In genomic region chr1:180196508-180196907, GRCm38 (mm10) we compare ENCODE assay signal across 8 mouse cellular contexts. TPM values are rescaled to one million over a fixed set of nuclear protein-coding genes. Genes with fewer than 3 reads are reported as not detected.
DNase-seq lines count a peak whose midpoint lies in the region; ATAC-seq and TF ChIP-seq lines count a peak whose summit lies in the region.

No protein-coding gene starts in this region.

- H3K4me2 ChIP-seq in limb, embryonic 14.5 days (replicated peaks; ENCODE audit: low read depth, low read length, severe bottlenecking), result peak overlapping the region; percentile 88

- 96% methylated on average over 9 of the region's 9 CpGs for WGBS in spleen, adult 2 months
- 90% methylated on average over 9 of the region's 9 CpGs for WGBS in limb, embryonic 14.5 days

- no peak overlapping the region for H3K4me3 ChIP-seq in spleen, adult 2 months (ENCODE audit: extremely low read depth, insufficient read depth, insufficient read length)
- peak overlapping the region; percentile 56 for H3K4me3 ChIP-seq in limb, embryonic 14.5 days (replicated peaks; ENCODE audit: low read length)

- peak; percentile 67 for DNase-seq in adrenal gland, postnatal 14 days
- DNase-seq in adrenal gland, postnatal 4 days (ENCODE audit: low spot score in 2 of 2), result no peak
- no peak for DNase-seq in spleen, adult 2 months (ENCODE audit: low read depth in 1 of 2, low spot score in 2 of 2)
- no peak for DNase-seq in spleen, postnatal 4 days (ENCODE audit: low spot score in 2 of 2)
- no peak for DNase-seq in limb, embryonic 14.5 days (ENCODE audit: low spot score)
- no peak for DNase-seq in right cerebral cortex, postnatal 36 days (ENCODE audit: low spot score in 2 of 2)
- no peak for DNase-seq in layer of hippocampus, postnatal 14 days (ENCODE audit: low spot score in 2 of 2)
- DNase-seq in thymus, postnatal 14 days, result no peak

- H3K4me1 ChIP-seq in spleen, adult 2 months (ENCODE audit: control insufficient read depth, insufficient read depth, insufficient read length), result peaks cover 22% of the 10 kb centered on the region; the same call in 1 of the 2 replicates
- peaks cover 4% of the 10 kb centered on the region; the same call in 1 of the 2 replicates for H3K4me1 ChIP-seq in limb, embryonic 14.5 days (ENCODE audit: control insufficient read depth, insufficient read depth, low read length)

- H3K9ac ChIP-seq in limb, embryonic 14.5 days (ENCODE audit: low read depth, low read length, severe bottlenecking), result peak overlapping the region; percentile 26; the same call in 1 of the 2 replicates

- peak overlapping the region; percentile 77; the same call in 1 of the 2 replicates for H3K27ac ChIP-seq in spleen, adult 2 months (ENCODE audit: insufficient read depth, low read length)
- no peak overlapping the region for H3K27ac ChIP-seq in limb, embryonic 14.5 days (replicated peaks; ENCODE audit: low read depth, low read length)

- no peak for ATAC-seq in limb, embryonic 14.5 days (ENCODE audit: low FRiP score, low read depth)

- H3K27me3 ChIP-seq in spleen, adult 2 months (ENCODE audit: control insufficient read depth, insufficient read depth, low read length), result no peaks in the 10 kb centered on the region
- no peaks in the 10 kb centered on the region for H3K27me3 ChIP-seq in limb, embryonic 14.5 days (ENCODE audit: control insufficient read depth, insufficient read depth, low read length)

- no peak for TF ChIP-seq CTCF in spleen, adult 2 months (IDR thresholded peaks at IDR 0.05; ENCODE audit: extremely low read depth, insufficient read depth, insufficient read length, insufficient replicate concordance)

- no peaks in the 10 kb centered on the region for H3K9me3 ChIP-seq in limb, embryonic 14.5 days (ENCODE audit: control insufficient read depth, low read length)

- no peaks in the 10 kb centered on the region for H3K36me3 ChIP-seq in spleen, adult 2 months (ENCODE audit: control insufficient read depth, insufficient read depth, low read length)
- H3K36me3 ChIP-seq in limb, embryonic 14.5 days (ENCODE audit: control insufficient read depth, insufficient read depth, low read length), result no peaks in the 10 kb centered on the region

- no peak for TF ChIP-seq POLR2A in spleen, adult 2 months (IDR thresholded peaks at IDR 0.05; ENCODE audit: low read depth, low read length)
- TF ChIP-seq POLR2A in limb, embryonic 14.5 days (IDR thresholded peaks at IDR 0.05; ENCODE audit: borderline replicate concordance, extremely low read depth, insufficient read depth, insufficient read length), result no peak

RNA-seq across cellular contexts. Expression of gene Coq8a, which starts 2.9 kb away (rescaled TPM):
- total RNA-seq in adrenal gland, postnatal 14 days (2021), result 830 and 1,043 TPM in 2 replicates
- total RNA-seq in adrenal gland, postnatal 4 days (2021), result 100 to 1,000 TPM; 167 to 183 TPM
- 24.0 and 27.5 TPM in 2 replicates for polyA plus RNA-seq in spleen, adult 2 months (2012; rRNA removed)
- 4.3 and 6.3 TPM in 2 replicates for polyA plus RNA-seq in limb, embryonic 14.5 days (2012; rRNA removed)
- polyA plus RNA-seq in limb, embryonic 14.5 days (2014; fragmentation: Nextera tagmentation; extraction: Ambion mirVana), result 8.1 TPM in 2 replicates
- 10 to 100 TPM; 44.0 to 46.2 TPM for total RNA-seq in layer of hippocampus, postnatal 14 days (2021)
